Mouse (Mus musculus): Measurements from ENCODE around the gene Lmod1.

GRCm38 (mm10) chr1:135380071-135380991 lies 55.7 kb downstream of the Lmod1 start:
- TF ChIP-seq POLR2A (IDR thresholded peaks at IDR 0.05; ENCODE audit: borderline replicate concordance, extremely low read depth, insufficient read depth, insufficient read length, poor library complexity, severe bottlenecking) (no peak), CTCF (IDR thresholded peaks at IDR 0.05; ENCODE audit: borderline replicate concordance, extremely low read depth, insufficient read depth, insufficient read length) (no peak)
